Mouse (Mus musculus) testis, postnatal 10 days (tissue): ENCODE measurements around the gene Rbpj.

Experiments used
- DNase-seq: peaks from one replicate; pipeline ENCODE4 v3.0.0; 2021; ENCODE audit warnings: low spot score

The Rbpj gene

GRCm38 (mm10) chr5:53465883-53466282 lies at the start of gene Rbpj:
TSS of gene Rbpj (plus strand) at chr5:53466152.
- no peak for DNase-seq

GRCm38 (mm10) chr5:53420777-53421176 lies 45.2 kb upstream of the Rbpj start:
- no peak for DNase-seq

- no peak for DNase-seq
Measured at GRCm38 (mm10) chr5:53421291-53421690, 44.7 kb upstream of the Rbpj start.

- DNase-seq, result peak; percentile 51
Measured at GRCm38 (mm10) chr5:53427411-53427810, 38.5 kb upstream of the Rbpj start.

- no peak for DNase-seq
Measured at GRCm38 (mm10) chr5:53429683-53430477, 36.1 kb upstream of the Rbpj start.

- no peak for DNase-seq
Measured at GRCm38 (mm10) chr5:53432451-53432850, 33.5 kb upstream of the Rbpj start.

GRCm38 (mm10) chr5:53436905-53437632 lies 28.9 kb upstream of the Rbpj start:
- DNase-seq, result no peak

- DNase-seq, result no peak
Measured at GRCm38 (mm10) chr5:53437767-53438166, 28.2 kb upstream of the Rbpj start.

- no peak for DNase-seq
Measured at GRCm38 (mm10) chr5:53438268-53438667, 27.7 kb upstream of the Rbpj start.

- DNase-seq, result no peak
Measured at GRCm38 (mm10) chr5:53439655-53440054, 26.3 kb upstream of the Rbpj start.

GRCm38 (mm10) chr5:53444030-53444429 lies 21.9 kb upstream of the Rbpj start:
- peak; percentile 57 for DNase-seq

GRCm38 (mm10) chr5:53450945-53451344 lies 15.0 kb upstream of the Rbpj start:
- no peak for DNase-seq

- DNase-seq, result no peak
Measured at GRCm38 (mm10) chr5:53451829-53452228, 14.1 kb upstream of the Rbpj start.

GRCm38 (mm10) chr5:53452920-53453319 lies 13.0 kb upstream of the Rbpj start:
- no peak for DNase-seq

- DNase-seq, result no peak
Measured at GRCm38 (mm10) chr5:53454706-53455105, 11.2 kb upstream of the Rbpj start.

GRCm38 (mm10) chr5:53455459-53455858 lies 10.5 kb upstream of the Rbpj start:
- no peak for DNase-seq

GRCm38 (mm10) chr5:53460196-53460595 lies 5.8 kb upstream of the Rbpj start:
- no peak for DNase-seq

- DNase-seq, result no peak
Measured at GRCm38 (mm10) chr5:53463098-53464018, 2.6 kb upstream of the Rbpj start.

GRCm38 (mm10) chr5:53466422-53467333 lies 726 bp downstream of the Rbpj start:
- DNase-seq, result no peak

- DNase-seq, result no peak
Measured at GRCm38 (mm10) chr5:53467602-53468001, 1.6 kb downstream of the Rbpj start.

GRCm38 (mm10) chr5:53468366-53468765 lies 2.4 kb downstream of the Rbpj start:
- no peak for DNase-seq
